Mouse (Mus musculus): ENCODE measurements around the gene Dnajc4. TPM values are rescaled to one million over a fixed set of nuclear protein-coding genes. Genes with fewer than 3 reads are reported as not detected.

Dnajc4 gene
- polyA plus RNA-seq, 1 experiment from 2014 or later, result 39.1 TPM

- H3K9me3 ChIP-seq (replicated peaks), result no peaks in the 10 kb centered on the region
- peak; percentile 57 for ATAC-seq (replicated peaks; ENCODE audit: insufficient number of reproducible peaks, insufficient read depth, low FRiP score, low read depth)
- H3K4me1 ChIP-seq (replicated peaks), result peaks cover 50% of the 10 kb centered on the region
- peak overlapping the region; percentile 99 for H3K27ac ChIP-seq
- peaks cover 18% of the 10 kb centered on the region; the same call in 1 of the 2 replicates for H3K36me3 ChIP-seq
- no peaks in the 10 kb centered on the region for H3K27me3 ChIP-seq
- H3K4me3 ChIP-seq, result peak overlapping the region; percentile 70
- peak overlapping the region; percentile 83 for H3K9ac ChIP-seq
- WGBS, result 1% methylated on average over 31 of the region's 31 CpGs
- H3K4me2 ChIP-seq, result peak overlapping the region; percentile 83
These were observed 40.2 kb downstream of the Dnajc4 start for GRCm38 (mm10) chr19:6951994-6952711.

DNA sequence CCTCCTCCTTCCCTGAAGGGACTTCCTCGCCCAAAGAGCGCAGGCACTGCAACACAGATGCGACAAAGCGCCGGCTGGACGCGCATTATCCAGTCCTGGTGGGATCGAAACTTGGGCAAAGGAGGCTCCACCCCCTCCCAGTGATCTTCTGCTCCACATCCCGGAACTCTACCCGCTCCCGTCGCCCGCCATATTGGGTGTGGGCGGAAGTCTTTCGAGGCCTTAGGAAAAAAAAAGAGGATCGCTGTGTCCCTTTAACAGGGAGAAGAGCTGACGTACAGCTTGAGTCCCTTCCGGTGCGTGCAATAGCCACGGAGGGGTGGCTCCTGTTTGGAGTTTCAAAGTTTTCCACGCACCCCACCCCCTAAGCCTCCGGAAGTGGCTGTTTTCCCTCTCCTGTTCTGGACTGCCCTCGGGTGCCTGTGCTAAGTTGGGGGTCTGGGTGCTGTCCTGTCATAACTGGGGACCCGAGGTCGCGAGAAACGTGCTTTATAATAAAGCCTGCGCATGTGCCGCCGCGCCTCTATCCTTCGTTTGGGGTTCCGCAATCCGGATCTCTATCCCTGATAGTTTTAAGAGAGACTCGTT is 40.9 kb downstream of the Dnajc4 start:
- Histone ChIP-seq H3K4me3 (peak overlapping the region; percentile 70), H3K9ac (peak overlapping the region; percentile 83), H3K4me2 (peak overlapping the region; percentile 83), H3K9me3 (replicated peaks) (no peaks in the 10 kb centered on the region), H3K36me3 (peaks cover 17% of the 10 kb centered on the region; the same call in 1 of the 2 replicates), H3K27ac (peak overlapping the region; percentile 99), H3K4me1 (replicated peaks) (peaks cover 49% of the 10 kb centered on the region), H3K27me3 (no peaks in the 10 kb centered on the region)
- under 1% methylated on average over 35 of the region's 35 CpGs for WGBS
- ATAC-seq (replicated peaks; ENCODE audit: insufficient number of reproducible peaks, insufficient read depth, low FRiP score, low read depth), result peak; percentile 74

GRCm38 (mm10) chr19:6950613-6951153 is 41.7 kb downstream of the Dnajc4 start:
- Histone ChIP-seq H3K27ac (peak overlapping the region; percentile 99), H3K4me1 (replicated peaks) (peaks cover 42% of the 10 kb centered on the region), H3K36me3 (peaks cover 22% of the 10 kb centered on the region; the same call in 1 of the 2 replicates), H3K27me3 (no peaks in the 10 kb centered on the region), H3K9me3 (replicated peaks) (no peaks in the 10 kb centered on the region), H3K4me3 (peak overlapping the region; percentile 70), H3K4me2 (peak overlapping the region; percentile 83), H3K9ac (peak overlapping the region; percentile 83)
- whole genome bisulfite sequencing, result under 1% methylated on average over 28 of the region's 28 CpGs
- peak; percentile 19 for ATAC-seq (replicated peaks; ENCODE audit: insufficient number of reproducible peaks, insufficient read depth, low FRiP score, low read depth)

- Histone ChIP-seq H3K4me3 (peak overlapping the region; percentile 70), H3K9ac (peak overlapping the region; percentile 83; the same call in 1 of the 2 replicates), H3K4me2 (peak overlapping the region; percentile 83), H3K9me3 (replicated peaks) (no peaks in the 10 kb centered on the region), H3K36me3 (peaks cover 18% of the 10 kb centered on the region; the same call in 1 of the 2 replicates), H3K27me3 (no peaks in the 10 kb centered on the region), H3K27ac (peak overlapping the region; percentile 99), H3K4me1 (replicated peaks) (peaks cover 35% of the 10 kb centered on the region)
- 62% methylated on average over 5 of the region's 5 CpGs for WGBS
- ATAC-seq (replicated peaks; ENCODE audit: insufficient number of reproducible peaks, insufficient read depth, low FRiP score, low read depth), result no peak
These were observed 42.4 kb downstream of the Dnajc4 start for GRCm38 (mm10) chr19:6949951-6950350.

DNA sequence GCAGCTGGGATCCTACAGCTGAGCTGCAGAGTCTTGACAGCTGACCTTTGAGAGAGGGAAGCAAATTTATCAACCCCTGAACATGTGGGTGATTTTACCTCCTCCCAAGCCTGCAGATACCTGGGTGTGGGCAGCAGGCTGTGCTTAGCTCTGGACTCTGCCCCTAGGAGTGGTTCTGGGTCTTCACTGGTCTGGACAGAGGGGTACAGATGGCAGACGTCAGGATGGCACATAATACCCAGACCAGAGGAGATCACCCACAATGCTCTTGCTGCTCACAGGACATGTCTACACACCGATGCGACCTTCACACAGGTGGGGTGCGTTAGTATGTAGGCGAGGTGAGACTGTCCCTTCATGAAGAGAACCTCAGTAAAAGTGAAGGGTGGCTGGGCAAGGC is 42.8 kb downstream of the Dnajc4 start:
- 89% methylated on average over 5 of the region's 5 CpGs for WGBS
- ATAC-seq (replicated peaks; ENCODE audit: insufficient number of reproducible peaks, insufficient read depth, low FRiP score, low read depth), result no peak
- Histone ChIP-seq H3K9ac (no peak overlapping the region), H3K27me3 (no peaks in the 10 kb centered on the region), H3K4me2 (no peak overlapping the region), H3K9me3 (replicated peaks) (no peaks in the 10 kb centered on the region), H3K36me3 (peaks cover 14% of the 10 kb centered on the region; the same call in 1 of the 2 replicates), H3K4me3 (no peak overlapping the region), H3K27ac (no peak overlapping the region; the same call in 1 of the 2 replicates), H3K4me1 (replicated peaks) (peaks cover 31% of the 10 kb centered on the region)

- 77% methylated on average over 4 of the region's 4 CpGs for WGBS
- H3K27ac ChIP-seq, result no peak overlapping the region
- H3K9ac ChIP-seq, result no peak overlapping the region
- no peak for ATAC-seq (replicated peaks; ENCODE audit: insufficient number of reproducible peaks, insufficient read depth, low FRiP score, low read depth)
- H3K4me3 ChIP-seq, result no peak overlapping the region
- no peak overlapping the region for H3K4me2 ChIP-seq
- H3K9me3 ChIP-seq (replicated peaks), result no peaks in the 10 kb centered on the region
- peaks cover 25% of the 10 kb centered on the region for H3K4me1 ChIP-seq (replicated peaks)
- H3K36me3 ChIP-seq, result 0 out of 2 replicates have a peak, but pooled peaks cover 14% of the 10 kb centered on the region
- H3K27me3 ChIP-seq, result no peaks in the 10 kb centered on the region
These were observed 44.2 kb downstream of the Dnajc4 start for GRCm38 (mm10) chr19:6948186-6948585.

GRCm38 (mm10) chr19:6947742-6948141 is 44.6 kb downstream of the Dnajc4 start:
- Histone ChIP-seq H3K36me3 (0 out of 2 replicates have a peak, but pooled peaks cover 14% of the 10 kb centered on the region), H3K9ac (no peak overlapping the region), H3K4me3 (no peak overlapping the region), H3K27ac (no peak overlapping the region), H3K27me3 (no peaks in the 10 kb centered on the region), H3K4me1 (replicated peaks) (peaks cover 25% of the 10 kb centered on the region), H3K4me2 (no peak overlapping the region), H3K9me3 (replicated peaks) (no peaks in the 10 kb centered on the region)
- 65% methylated on average over 4 of the region's 4 CpGs for WGBS
- no peak for ATAC-seq (replicated peaks; ENCODE audit: insufficient number of reproducible peaks, insufficient read depth, low FRiP score, low read depth)

DNA sequence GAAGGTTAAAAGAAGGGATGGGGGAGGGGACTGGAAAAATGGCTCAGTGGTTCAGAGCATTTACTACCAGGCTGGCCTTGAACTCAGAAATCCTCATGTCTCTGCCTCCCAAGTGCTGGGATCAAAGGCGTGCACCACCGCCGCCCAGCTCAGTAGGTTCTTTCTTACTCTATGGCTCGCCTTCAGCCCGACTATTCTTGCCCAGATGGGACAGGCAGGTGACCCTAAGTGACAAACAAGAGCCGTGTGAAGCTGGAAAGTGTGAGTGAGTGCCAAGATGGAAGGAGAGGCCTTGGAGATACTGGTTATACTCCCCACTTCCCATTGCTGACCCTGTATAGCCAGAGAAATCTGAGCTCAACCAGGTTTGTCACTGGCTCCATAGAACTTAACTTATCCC is 48.7 kb downstream of the Dnajc4 start:
- no peak for ATAC-seq (replicated peaks; ENCODE audit: insufficient number of reproducible peaks, insufficient read depth, low FRiP score, low read depth)
- Histone ChIP-seq H3K27me3 (no peaks in the 10 kb centered on the region), H3K27ac (no peak overlapping the region), H3K4me2 (no peak overlapping the region), H3K4me1 (replicated peaks) (peaks cover 28% of the 10 kb centered on the region), H3K9ac (no peak overlapping the region), H3K36me3 (0 out of 2 replicates have a peak, but pooled peaks cover 14% of the 10 kb centered on the region), H3K9me3 (replicated peaks) (no peaks in the 10 kb centered on the region), H3K4me3 (no peak overlapping the region)
- 92% methylated on average over 6 of the region's 6 CpGs for WGBS

GRCm38 (mm10) chr19:6942764-6943163 is 49.6 kb downstream of the Dnajc4 start:
- 23% methylated on average over 5 of the region's 5 CpGs for WGBS
- peak overlapping the region; percentile 95 for H3K27ac ChIP-seq
- H3K27me3 ChIP-seq, result no peaks in the 10 kb centered on the region
- no peak for ATAC-seq (replicated peaks; ENCODE audit: insufficient number of reproducible peaks, insufficient read depth, low FRiP score, low read depth)
- no peaks in the 10 kb centered on the region for H3K9me3 ChIP-seq (replicated peaks)
- H3K9ac ChIP-seq, result peak overlapping the region; percentile 95
- peak overlapping the region; percentile 99 for H3K4me2 ChIP-seq
- H3K4me3 ChIP-seq, result peak overlapping the region; percentile 87
- H3K36me3 ChIP-seq, result 0 out of 2 replicates have a peak, but pooled peaks cover 14% of the 10 kb centered on the region
- H3K4me1 ChIP-seq (replicated peaks), result peaks cover 28% of the 10 kb centered on the region

GRCm38 (mm10) chr19:6942249-6942691 is 50.1 kb downstream of the Dnajc4 start, which contains the start of gene Gpr137:
TSS of gene Gpr137 (minus strand) at chr19:6942480.
- peak; percentile 90 for ATAC-seq (replicated peaks; ENCODE audit: insufficient number of reproducible peaks, insufficient read depth, low FRiP score, low read depth)
- peak within 1 kb of the TSS; percentile 95 for H3K9ac ChIP-seq
- no peaks in the 10 kb centered on the region for H3K9me3 ChIP-seq (replicated peaks)
- peak within 1 kb of the TSS; percentile 99 for H3K4me2 ChIP-seq
- peak within 1 kb of the TSS; percentile 95 for H3K27ac ChIP-seq
- H3K4me1 ChIP-seq (replicated peaks), result peaks cover 28% of the 10 kb centered on the region
- under 1% methylated on average over 27 of the region's 27 CpGs for WGBS
- H3K36me3 ChIP-seq, result 0 out of 2 replicates have a peak, but pooled peaks cover 14% of the 10 kb centered on the region
- no peaks in the 10 kb centered on the region for H3K27me3 ChIP-seq
- peak within 1 kb of the TSS; percentile 87 for H3K4me3 ChIP-seq
